Comparison of ENCODE assay signal across 1 mouse cellular context in genomic region chr17:25970448-25970847, GRCm38 (mm10).
A peak's percentile ranks its signal among the peaks of the same experiment; 100 is the strongest.
TF ChIP-seq lines count a peak whose summit lies in the region.

No protein-coding gene starts in this region.

TF ChIP-seq in CH12.LX, 34 proteins besides CTCF, POLR2A, EP300 and RAD21:
- no peak for TF ChIP-seq POLR2AphosphoS2 (IDR thresholded peaks at IDR 0.05; ENCODE audit: low read depth, low read length)
- TF ChIP-seq SMC3 (IDR thresholded peaks at IDR 0.05; ENCODE audit: low read depth, low read length): peak; percentile 1; the same call in 1 of the 2 replicates
